Mouse (Mus musculus) liver, embryonic 13.5 days (tissue): Measurements from ENCODE around the gene Trp53. TPM values are rescaled to one million over a fixed set of nuclear protein-coding genes. Genes with fewer than 3 reads are reported as not detected.
A peak's percentile ranks its signal among the peaks of the same experiment; 100 is the strongest.

Source experiments
- ATAC-seq: fragments of 200-750 bp; cut with Nextera tagmentation; 2 replicates; pipeline ENCODE4 v1.8.0; 2017; ENCODE audit warnings: low read depth, mild to moderate bottlenecking, moderate number of reproducible peaks, moderate library complexity
- DNase-seq: peaks from one replicate; pipeline ENCODE4 v3.0.0; 2022
- H3K27ac ChIP-seq: fragments of 300-500 bp; sonication (generic); 2 replicates; pipeline ENCODE4 v1.5.1; 2015; ENCODE audit warnings: moderate library complexity, mild to moderate bottlenecking, inconsistent platforms
- H3K27me3 ChIP-seq: fragments of 300-500 bp; sonication (generic); 2 replicates; pipeline ENCODE4 v1.6.1; 2015; ENCODE audit warnings: mild to moderate bottlenecking, inconsistent platforms
- H3K36me3 ChIP-seq: fragments of 300-500 bp; sonication (generic); 2 replicates; pipeline ENCODE4 v1.6.1; 2015; ENCODE audit warnings: mild to moderate bottlenecking, inconsistent platforms
- H3K4me1 ChIP-seq: fragments of 300-500 bp; sonication (generic); replicated peaks from 2 replicates; pipeline ENCODE4 v1.6.1; 2015; ENCODE audit warnings: inconsistent platforms
- H3K4me2 ChIP-seq: fragments of 300-500 bp; sonication (generic); 2 replicates; pipeline ENCODE4 v1.6.1; 2015; ENCODE audit warnings: inconsistent platforms, mild to moderate bottlenecking, moderate library complexity
- H3K4me3 ChIP-seq: fragments of 300-500 bp; sonication (generic); replicated peaks from 2 replicates; pipeline ENCODE4 v1.5.1; 2015; ENCODE audit warnings: mild to moderate bottlenecking, inconsistent platforms
- H3K9ac ChIP-seq: fragments of 300-500 bp; sonication (generic); 2 replicates; pipeline ENCODE4 v1.6.1; 2015; ENCODE audit warnings: mild to moderate bottlenecking, inconsistent platforms
- H3K9me3 ChIP-seq: fragments of 300-500 bp; sonication (generic); replicated peaks from 2 replicates; pipeline ENCODE4 v1.6.1; 2016; ENCODE audit warnings: inconsistent platforms
- WGBS: fragments of 180-500 bp; shearing (Covaris S2); methylation state at CpG from one replicate; pipeline ENCODE4 v1.1.7; 2015; ENCODE audit not compliant: insufficient replicate concordance; 5-methylcytosine and 5-hydroxymethylcytosine counted together
- polyA plus RNA-seq: library from polyadenylated mRNA; unstranded; fragments of >200 nt; fragmentation: Nextera tagmentation; extraction: Ambion mirVana; gene quantifications from 2 replicates; pipeline ENCODE4 v1.2.1, GENCODE M21; 2015

The Trp53 gene
- polyA plus RNA-seq, 1 experiment from 2014 or later: 83.0 TPM

DNA sequence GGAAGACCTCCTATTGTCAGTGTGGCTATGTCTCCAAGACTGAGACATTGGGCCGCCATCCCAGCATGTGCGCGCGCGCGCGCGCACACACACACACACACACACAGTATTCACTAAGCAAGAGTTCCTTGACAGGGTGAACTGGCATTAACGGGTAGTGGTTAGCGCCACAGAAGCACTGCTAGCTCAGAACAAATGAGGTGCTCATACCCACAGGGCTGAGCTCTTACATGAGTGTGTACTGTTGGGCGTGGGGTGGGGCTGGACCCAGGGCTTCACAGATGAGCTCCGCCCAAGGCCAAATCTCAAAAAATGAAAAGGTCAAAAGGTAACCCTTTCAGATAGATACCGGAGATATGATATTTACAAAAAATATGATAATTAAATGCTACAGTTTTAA is 4.8 kb downstream of the Trp53 start:
- H3K4me3 ChIP-seq: peak overlapping the region; percentile 27; the same call in 1 of the 2 replicates
- 77% methylated on average over 13 of the region's 13 CpGs for WGBS
- peak overlapping the region; percentile 62 for H3K9ac ChIP-seq
- ATAC-seq (no peak), DNase-seq (no peak)
- no peaks in the 10 kb centered on the region for H3K27me3 ChIP-seq
- H3K4me2 ChIP-seq: peak overlapping the region; percentile 65
- peaks cover 82% of the 10 kb centered on the region for H3K4me1 ChIP-seq
- peaks cover 54% of the 10 kb centered on the region for H3K36me3 ChIP-seq
- peak overlapping the region; percentile 96 for H3K27ac ChIP-seq
- no peaks in the 10 kb centered on the region for H3K9me3 ChIP-seq

DNA sequence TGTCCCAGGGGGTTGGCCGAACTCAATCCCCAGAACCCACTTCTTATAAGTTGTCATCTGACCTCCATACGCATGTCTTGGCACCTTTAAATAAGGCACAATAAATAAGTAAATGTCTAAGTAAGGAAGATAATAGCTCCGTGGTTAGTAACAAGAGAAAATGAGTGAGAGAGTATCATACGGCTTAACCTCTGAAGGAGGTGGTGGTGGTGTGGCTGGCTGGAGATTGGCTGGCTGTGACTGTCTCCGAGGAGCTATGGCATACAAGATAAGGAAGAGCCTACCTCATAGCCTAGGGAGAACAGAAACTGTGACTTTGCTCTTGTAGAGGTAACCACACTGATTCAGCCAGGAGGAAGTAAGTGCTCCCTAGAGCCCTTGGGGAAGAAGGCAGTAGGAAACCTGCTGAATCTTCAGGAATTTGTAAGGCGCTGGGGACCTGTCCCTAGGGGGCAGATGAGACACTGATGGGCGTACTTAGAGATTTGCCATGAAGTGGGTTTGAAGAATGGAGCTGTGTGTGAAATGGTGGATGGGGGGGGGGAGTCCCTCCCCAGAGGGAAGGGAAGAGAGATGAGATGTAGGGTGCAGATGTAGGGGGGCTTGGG is 5.7 kb downstream of the Trp53 start:
- WGBS: 25% methylated on average over 7 of the region's 7 CpGs
- DNase-seq (peak; percentile 76), ATAC-seq (peak; percentile 76)
- H3K4me1 ChIP-seq: peaks cover 91% of the 10 kb centered on the region
- peak overlapping the region; percentile 62 for H3K9ac ChIP-seq
- peaks cover 62% of the 10 kb centered on the region for H3K36me3 ChIP-seq
- peak overlapping the region; percentile 96 for H3K27ac ChIP-seq
- peak overlapping the region; percentile 65 for H3K4me2 ChIP-seq
- H3K27me3 ChIP-seq: no peaks in the 10 kb centered on the region
- no peaks in the 10 kb centered on the region for H3K9me3 ChIP-seq
- peak overlapping the region; percentile 34 for H3K4me3 ChIP-seq

DNA sequence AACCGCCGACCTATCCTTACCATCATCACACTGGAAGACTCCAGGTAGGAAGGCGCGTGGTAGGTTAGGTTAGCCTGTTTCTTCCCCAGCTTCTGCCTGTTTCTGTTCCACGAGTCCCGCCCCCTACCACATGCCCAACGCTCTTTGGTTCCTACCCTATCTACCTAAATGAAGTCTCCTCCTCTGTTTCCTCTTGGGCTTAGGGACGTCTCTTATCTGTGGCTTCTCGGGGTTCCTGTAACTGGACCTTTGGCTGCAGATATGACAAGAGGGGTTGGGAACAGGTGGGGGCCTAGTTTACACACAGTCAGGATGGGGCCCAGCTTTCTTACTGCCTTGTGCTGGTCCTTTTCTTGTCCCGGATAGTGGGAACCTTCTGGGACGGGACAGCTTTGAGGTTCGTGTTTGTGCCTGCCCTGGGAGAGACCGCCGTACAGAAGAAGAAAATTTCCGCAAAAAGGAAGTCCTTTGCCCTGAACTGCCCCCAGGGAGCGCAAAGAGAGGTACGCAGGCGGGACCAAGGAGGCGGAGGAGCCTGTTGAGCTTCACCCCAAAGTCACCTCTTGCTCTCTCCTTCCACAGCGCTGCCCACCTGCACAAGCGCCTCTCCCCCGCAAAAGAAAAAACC is 9.2 kb downstream of the Trp53 start:
- peaks cover 92% of the 10 kb centered on the region for H3K4me1 ChIP-seq
- H3K36me3 ChIP-seq: peaks cover 70% of the 10 kb centered on the region
- WGBS: 38% methylated on average over 22 of the region's 22 CpGs
- peak overlapping the region; percentile 62 for H3K4me2 ChIP-seq
- no peaks in the 10 kb centered on the region for H3K9me3 ChIP-seq
- ATAC-seq (peak; percentile 82), DNase-seq (peak; percentile 67)
- peak overlapping the region; percentile 67 for H3K9ac ChIP-seq
- peak overlapping the region; percentile 30 for H3K4me3 ChIP-seq
- peak overlapping the region; percentile 96 for H3K27ac ChIP-seq
- H3K27me3 ChIP-seq: no peaks in the 10 kb centered on the region

DNA sequence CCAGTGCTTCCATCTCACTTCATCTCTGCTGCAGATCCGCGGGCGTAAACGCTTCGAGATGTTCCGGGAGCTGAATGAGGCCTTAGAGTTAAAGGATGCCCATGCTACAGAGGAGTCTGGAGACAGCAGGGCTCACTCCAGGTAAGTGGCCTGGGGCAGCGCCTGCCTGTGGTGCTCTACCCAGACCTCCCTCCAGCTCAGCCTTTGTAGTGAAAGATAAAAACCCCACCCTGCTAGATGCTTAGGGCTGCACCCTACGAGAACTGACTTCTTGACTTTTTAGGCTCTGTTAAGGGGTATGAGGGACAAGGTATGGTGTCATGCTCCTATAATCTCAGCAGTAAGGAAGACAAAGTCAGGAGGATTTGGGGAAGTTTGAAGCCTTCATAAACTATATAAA is 10.5 kb downstream of the Trp53 start:
- 65% methylated on average over 8 of the region's 8 CpGs for WGBS
- H3K9me3 ChIP-seq: no peaks in the 10 kb centered on the region
- no peak overlapping the region for H3K4me3 ChIP-seq
- peaks cover 73% of the 10 kb centered on the region for H3K36me3 ChIP-seq
- no peaks in the 10 kb centered on the region for H3K27me3 ChIP-seq
- DNase-seq (no peak), ATAC-seq (peak; percentile 71)
- peaks cover 79% of the 10 kb centered on the region for H3K4me1 ChIP-seq
- peak overlapping the region; percentile 62 for H3K4me2 ChIP-seq
- peak overlapping the region; percentile 96 for H3K27ac ChIP-seq
- peak overlapping the region; percentile 67 for H3K9ac ChIP-seq

DNA sequence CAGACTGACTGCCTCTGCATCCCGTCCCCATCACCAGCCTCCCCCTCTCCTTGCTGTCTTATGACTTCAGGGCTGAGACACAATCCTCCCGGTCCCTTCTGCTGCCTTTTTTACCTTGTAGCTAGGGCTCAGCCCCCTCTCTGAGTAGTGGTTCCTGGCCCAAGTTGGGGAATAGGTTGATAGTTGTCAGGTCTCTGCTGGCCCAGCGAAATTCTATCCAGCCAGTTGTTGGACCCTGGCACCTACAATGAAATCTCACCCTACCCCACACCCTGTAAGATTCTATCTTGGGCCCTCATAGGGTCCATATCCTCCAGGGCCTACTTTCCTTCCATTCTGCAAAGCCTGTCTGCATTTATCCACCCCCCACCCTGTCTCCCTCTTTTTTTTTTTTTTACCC is 11.3 kb downstream of the Trp53 start:
- DNase-seq: no peak
- Histone ChIP-seq H3K27ac (peak overlapping the region; percentile 96), H3K27me3 (no peaks in the 10 kb centered on the region), H3K4me2 (peak overlapping the region; percentile 62; the same call in 1 of the 2 replicates), H3K9ac (peak overlapping the region; percentile 43; the same call in 1 of the 2 replicates), H3K4me3 (no peak overlapping the region), H3K4me1 (peaks cover 71% of the 10 kb centered on the region), H3K36me3 (peaks cover 73% of the 10 kb centered on the region), H3K9me3 (no peaks in the 10 kb centered on the region)
- ATAC-seq: no peak
- 76% methylated on average over 3 of the region's 3 CpGs for WGBS

DNA sequence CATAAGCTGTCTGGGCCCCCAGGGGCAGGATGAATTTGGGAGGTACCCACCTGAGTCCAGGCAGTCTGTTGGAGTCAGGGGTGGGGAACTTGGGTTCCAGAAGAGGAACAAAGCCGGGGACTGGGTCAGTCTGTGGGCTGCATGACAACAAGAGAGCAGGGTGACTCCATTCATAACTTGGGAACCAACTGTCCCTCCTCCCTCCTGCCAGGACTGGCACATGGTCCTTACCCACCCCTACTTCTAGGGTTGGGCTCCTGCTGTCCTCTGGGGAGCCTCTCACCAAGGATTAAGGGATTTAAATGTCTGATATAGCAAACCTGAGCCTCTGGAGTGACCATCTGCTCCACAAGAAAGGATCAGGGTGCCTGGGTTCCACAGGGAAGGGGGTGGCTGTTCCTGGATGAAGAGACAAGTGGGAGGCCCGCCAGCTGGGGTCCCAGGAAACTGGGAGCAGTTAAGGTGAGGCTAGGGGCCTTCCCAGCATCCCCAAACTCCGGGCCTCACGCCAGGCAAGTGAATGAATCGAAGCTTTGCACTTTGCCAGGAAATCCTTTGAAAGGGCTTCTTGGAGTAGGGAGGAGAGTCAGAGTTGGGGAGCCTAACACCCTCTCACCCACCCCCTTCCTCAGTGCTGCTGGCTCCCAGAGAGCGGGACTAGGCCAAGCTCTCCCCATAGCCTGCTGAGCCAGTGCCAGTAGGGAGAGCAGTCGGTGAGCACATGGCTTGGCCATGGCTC is 11.9 kb downstream of the Trp53 start:
- WGBS: 77% methylated on average over 7 of the region's 7 CpGs
- DNase-seq: no peak
- peaks cover 65% of the 10 kb centered on the region for H3K4me1 ChIP-seq
- no peak overlapping the region for H3K4me3 ChIP-seq
- peaks cover 67% of the 10 kb centered on the region for H3K36me3 ChIP-seq
- peak overlapping the region; percentile 96 for H3K27ac ChIP-seq
- no peaks in the 10 kb centered on the region for H3K27me3 ChIP-seq
- no peaks in the 10 kb centered on the region for H3K9me3 ChIP-seq
- no peak overlapping the region for H3K4me2 ChIP-seq
- no peak for ATAC-seq
- peak overlapping the region; percentile 43; the same call in 1 of the 2 replicates for H3K9ac ChIP-seq

DNA sequence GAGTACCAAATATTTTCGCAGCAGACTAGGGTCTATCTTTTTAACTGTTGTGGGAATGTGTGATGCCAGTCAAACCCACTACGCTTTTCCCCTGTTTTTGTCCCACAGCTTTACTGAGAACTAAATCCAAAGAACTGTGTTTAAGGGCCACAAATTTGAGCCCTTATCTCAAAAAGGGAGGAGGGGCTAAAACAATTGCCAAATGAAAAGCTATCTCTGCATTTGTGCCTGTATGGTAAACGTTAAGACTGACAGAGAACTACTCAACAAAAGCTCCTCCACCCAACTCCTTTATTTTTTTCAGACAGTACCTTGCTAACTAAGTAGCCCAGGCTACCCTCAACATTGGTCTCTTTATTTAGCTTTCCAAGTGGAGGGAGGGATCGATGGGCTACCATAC is 12.6 kb downstream of the Trp53 start:
- 63% methylated on average over 4 of the region's 4 CpGs for WGBS
- peak overlapping the region; percentile 43; the same call in 1 of the 2 replicates for H3K9ac ChIP-seq
- peaks cover 58% of the 10 kb centered on the region for H3K4me1 ChIP-seq
- H3K4me3 ChIP-seq: no peak overlapping the region
- H3K27ac ChIP-seq: peak overlapping the region; percentile 96
- ATAC-seq (no peak), DNase-seq (no peak)
- H3K27me3 ChIP-seq: no peaks in the 10 kb centered on the region
- H3K9me3 ChIP-seq: no peaks in the 10 kb centered on the region
- H3K4me2 ChIP-seq: no peak overlapping the region
- peaks cover 60% of the 10 kb centered on the region for H3K36me3 ChIP-seq

DNA sequence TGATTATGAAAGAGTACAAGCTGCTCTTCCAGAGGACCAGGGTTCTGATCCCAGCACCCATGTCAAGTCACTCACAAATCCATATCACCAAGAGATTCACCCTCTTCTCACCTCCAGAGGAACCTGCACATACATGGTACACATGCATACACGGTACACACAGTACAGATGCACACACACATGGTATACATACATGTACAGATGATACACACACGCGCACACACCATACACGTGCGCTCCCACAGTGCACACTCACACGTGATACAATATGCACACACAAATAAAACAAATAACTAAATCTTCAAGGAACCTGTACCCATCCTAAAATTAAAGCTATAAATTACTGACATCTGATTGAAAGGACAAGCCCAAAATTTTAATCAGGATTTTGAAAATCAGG is 14.7 kb downstream of the Trp53 start:
- ATAC-seq (no peak), DNase-seq (no peak)
- Histone ChIP-seq H3K9ac (no peak overlapping the region), H3K27me3 (no peaks in the 10 kb centered on the region), H3K4me2 (no peak overlapping the region), H3K27ac (peak overlapping the region; percentile 50; the same call in 1 of the 2 replicates), H3K36me3 (peaks cover 39% of the 10 kb centered on the region), H3K9me3 (no peaks in the 10 kb centered on the region), H3K4me1 (peaks cover 51% of the 10 kb centered on the region), H3K4me3 (no peak overlapping the region)
- 93% methylated on average over 6 of the region's 6 CpGs for WGBS

DNA sequence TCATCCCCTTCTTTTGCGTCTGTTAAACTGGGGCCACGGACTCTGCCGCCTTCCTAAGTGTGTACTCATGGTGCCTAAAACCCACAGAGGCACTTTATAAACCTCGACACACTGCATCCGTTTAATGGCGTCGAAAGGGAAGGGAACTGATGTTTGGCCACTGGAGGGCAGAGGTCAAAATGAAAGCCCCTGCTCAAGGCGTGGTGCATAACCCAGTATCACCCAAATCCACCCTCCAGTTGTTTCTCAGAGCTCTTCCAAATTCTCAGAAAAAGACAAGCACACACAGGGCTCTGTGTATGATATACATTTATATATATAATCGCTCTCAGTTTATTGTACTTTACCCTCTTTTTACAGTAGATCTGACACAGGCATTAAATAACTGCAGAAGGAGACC is 19.3 kb downstream of the Trp53 start:
- peak overlapping the region; percentile 96 for H3K9ac ChIP-seq

DNA sequence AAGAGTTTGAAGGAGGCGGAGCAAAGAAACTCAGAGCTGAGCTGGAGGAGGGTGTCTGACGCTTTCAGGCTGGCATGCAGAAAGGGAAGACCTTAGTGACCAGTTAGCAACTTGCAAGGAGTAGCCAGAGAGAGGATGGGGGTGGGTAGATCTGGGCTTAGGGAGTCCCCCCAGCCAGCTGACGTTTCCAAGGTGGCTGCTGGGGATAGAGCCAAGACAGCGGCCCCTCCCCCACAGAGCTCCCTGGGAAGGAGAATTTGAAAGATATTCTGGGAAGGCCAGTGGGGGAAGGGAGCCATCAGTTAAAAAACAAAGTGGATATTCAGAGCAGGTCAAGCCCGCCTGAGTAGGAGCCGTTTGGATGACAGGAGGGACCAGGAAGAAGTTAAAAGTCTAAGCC is 19.9 kb downstream of the Trp53 start:
- peak; percentile 51 for DNase-seq
- Histone ChIP-seq H3K27me3 (no peaks in the 10 kb centered on the region), H3K36me3 (peaks cover 37% of the 10 kb centered on the region), H3K9me3 (no peaks in the 10 kb centered on the region), H3K9ac (peak overlapping the region; percentile 96), H3K27ac (peak overlapping the region; percentile 94), H3K4me2 (peak overlapping the region; percentile 64), H3K4me1 (peaks cover 67% of the 10 kb centered on the region), H3K4me3 (peak overlapping the region; percentile 39)
- peak; percentile 20; the same call in 1 of the 2 replicates for ATAC-seq
- WGBS: 24% methylated on average over 6 of the region's 6 CpGs

More for the DNA sequence above, 19.3 kb downstream of the Trp53 start:
- 8% methylated on average over 9 of the region's 9 CpGs for WGBS
- peak; percentile 81 for ATAC-seq
- peak; percentile 53 for DNase-seq
- H3K36me3 ChIP-seq: peaks cover 37% of the 10 kb centered on the region
- peaks cover 60% of the 10 kb centered on the region for H3K4me1 ChIP-seq
- peak overlapping the region; percentile 64 for H3K4me2 ChIP-seq
- no peaks in the 10 kb centered on the region for H3K27me3 ChIP-seq
- H3K9me3 ChIP-seq: no peaks in the 10 kb centered on the region
- peak overlapping the region; percentile 39 for H3K4me3 ChIP-seq
- peak overlapping the region; percentile 94 for H3K27ac ChIP-seq

DNA sequence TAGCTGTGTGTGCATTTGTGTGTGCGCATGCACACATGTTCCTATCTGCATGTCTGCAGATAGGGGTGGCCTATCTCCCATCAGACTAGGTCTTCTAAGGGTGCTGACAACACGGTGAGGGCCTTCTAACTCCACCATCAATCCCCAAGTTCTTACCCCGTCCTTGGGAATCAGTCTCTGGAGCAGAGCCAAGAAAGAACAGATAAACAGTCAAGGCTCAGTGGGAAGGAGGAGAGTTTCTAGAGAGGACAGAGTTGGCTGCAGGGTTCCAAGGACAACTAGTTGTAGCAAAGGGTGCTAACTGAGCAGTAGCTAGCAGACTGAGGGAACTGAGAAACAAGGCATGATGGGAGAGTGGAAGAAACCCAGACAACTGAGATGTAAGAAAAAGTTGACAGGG is 21.6 kb downstream of the Trp53 start:
- peak overlapping the region; percentile 64 for H3K4me2 ChIP-seq
- no peak overlapping the region for H3K4me3 ChIP-seq
- peak overlapping the region; percentile 96; the same call in 1 of the 2 replicates for H3K9ac ChIP-seq
- no peaks in the 10 kb centered on the region for H3K27me3 ChIP-seq
- no peak for DNase-seq
- peaks cover 29% of the 10 kb centered on the region for H3K36me3 ChIP-seq
- H3K9me3 ChIP-seq: no peaks in the 10 kb centered on the region
- ATAC-seq: no peak
- 31% methylated on average over 3 of the region's 3 CpGs for WGBS
- peak overlapping the region; percentile 94 for H3K27ac ChIP-seq
- peaks cover 79% of the 10 kb centered on the region for H3K4me1 ChIP-seq
